Mouse (Mus musculus) CH12.LX (cell line): Measurements from ENCODE around the gene Ranbp10. TPM values are rescaled to one million over a fixed set of nuclear protein-coding genes. Genes with fewer than 3 reads are reported as not detected.

Experiments
- DNase-seq: peaks from one replicate; pipeline ENCODE4 v3.0.0-alpha.2; 2013; ENCODE audit errors: extremely low read depth
- H3K27ac ChIP-seq: 2 replicates; pipeline ENCODE4 v1.5.1; 2012; ENCODE audit warnings: low read depth, mild to moderate bottlenecking, control low read depth, moderate library complexity; ENCODE audit not compliant: insufficient read depth
- H3K27me3 ChIP-seq: replicated peaks from 2 replicates; pipeline ENCODE3; 2012; ENCODE audit warnings: inconsistent platforms
- H3K36me3 ChIP-seq, 2 experiments: replicated peaks in 1 of 2; 2 replicates each; pipeline versions ENCODE3 to v1.6.1; 2012; ENCODE audit warnings: inconsistent platforms in 1 of 2, low read length in 1 of 2, mild to moderate bottlenecking in 1 of 2, mixed read lengths in 1 of 2, moderate library complexity in 1 of 2; ENCODE audit not compliant: control insufficient read depth in 1 of 2, insufficient read depth in 1 of 2
- H3K4me1 ChIP-seq, 2 experiments: 2 replicates each; pipeline ENCODE4 v1.6.1; 2012; ENCODE audit warnings: inconsistent platforms in 1 of 2, moderate library complexity in 1 of 2; ENCODE audit not compliant: insufficient read depth in 2 of 2, control insufficient read depth in 1 of 2
- H3K4me2 ChIP-seq: 2 replicates; pipeline ENCODE4 v1.6.1; 2012; ENCODE audit warnings: low read depth, mild to moderate bottlenecking, control low read depth; ENCODE audit not compliant: poor library complexity, insufficient read depth, severe bottlenecking
- H3K4me3 ChIP-seq, 3 experiments: fragments of 150-350 bp in 1 of 3; sonication (generic) in 1 of 3; replicated peaks in 1 of 3; 2 replicates each; pipeline versions ENCODE3 to v1.5.1; 2011 to 2012; ENCODE audit warnings: low read depth in 2 of 3, low read length in 2 of 3, mild to moderate bottlenecking in 2 of 3, moderate library complexity in 2 of 3, control low read depth in 1 of 3, improper control_type of control experiment in 1 of 3, inconsistent platforms in 1 of 3, mixed read lengths in 1 of 3; ENCODE audit not compliant: poor library complexity in 1 of 3
- H3K79me2 ChIP-seq: replicated peaks from 2 replicates; pipeline ENCODE4 v1.6.1; 2012; ENCODE audit warnings: mild to moderate bottlenecking, moderate library complexity; ENCODE audit not compliant: control insufficient read depth, poor library complexity, insufficient read depth, severe bottlenecking; ENCODE audit errors: extremely low read depth
- H3K9ac ChIP-seq: 2 replicates; pipeline ENCODE4 v1.6.1; 2012; ENCODE audit warnings: low read depth, mild to moderate bottlenecking, control low read depth, moderate library complexity; ENCODE audit not compliant: insufficient read depth
- H3K9me3 ChIP-seq: replicated peaks from 2 replicates; pipeline ENCODE3; 2012; ENCODE audit warnings: low read length, inconsistent platforms, mixed read lengths
- BHLHE40 ChIP-seq: IDR thresholded peaks from 2 replicates; pipeline ENCODE4 v1.6.1; 2011; ENCODE audit warnings: mild to moderate bottlenecking, low read depth, low read length, improper control_type of control experiment
- ELF1 ChIP-seq: IDR thresholded peaks from 2 replicates; pipeline ENCODE4 v1.6.1; 2014; ENCODE audit warnings: low read depth, mild to moderate bottlenecking, inconsistent platforms, low read length, improper control_type of control experiment
- ETS1 ChIP-seq: conservative IDR thresholded peaks from 2 replicates; pipeline ENCODE4 v1.6.1; 2012; ENCODE audit warnings: low read depth, mild to moderate bottlenecking, inconsistent platforms, low read length, improper control_type of control experiment, moderate library complexity
- GABPA ChIP-seq: IDR thresholded peaks from 2 replicates; pipeline ENCODE4 v1.6.1; 2012; ENCODE audit warnings: low read depth, low read length, improper control_type of control experiment, inconsistent platforms; ENCODE audit not compliant: insufficient replicate concordance
- HCFC1 ChIP-seq: IDR thresholded peaks from 2 replicates; pipeline ENCODE4 v1.6.1; 2012; ENCODE audit warnings: low read depth, mild to moderate bottlenecking, inconsistent platforms, low read length, improper control_type of control experiment
- IRF4 ChIP-seq: IDR thresholded peaks from 2 replicates; pipeline ENCODE4 v1.6.1; 2014; ENCODE audit warnings: low read depth, mild to moderate bottlenecking, inconsistent platforms, low read length, improper control_type of control experiment
- KAT2A ChIP-seq: IDR thresholded peaks from 2 replicates; pipeline ENCODE4 v1.6.1; 2012; ENCODE audit warnings: low read length, improper control_type of control experiment, inconsistent platforms; ENCODE audit not compliant: insufficient replicate concordance
- MAZ ChIP-seq: IDR thresholded peaks from 2 replicates; pipeline ENCODE4 v1.6.1; 2012; ENCODE audit warnings: low read depth, mild to moderate bottlenecking, inconsistent platforms, low read length, improper control_type of control experiment, moderate library complexity
- MEF2A ChIP-seq: IDR thresholded peaks from 2 replicates; pipeline ENCODE4 v1.6.1; 2014; ENCODE audit warnings: low read depth, mild to moderate bottlenecking, inconsistent platforms, low read length, improper control_type of control experiment, borderline replicate concordance
- MXI1 ChIP-seq: IDR thresholded peaks from 2 replicates; pipeline ENCODE4 v1.6.1; 2011; ENCODE audit warnings: mild to moderate bottlenecking, low read depth, low read length, improper control_type of control experiment
- MYC ChIP-seq: IDR thresholded peaks from 2 replicates; pipeline ENCODE4 v1.6.1; 2011; ENCODE audit warnings: low read depth, mild to moderate bottlenecking, improper control_type of control experiment, low read length
- NELFE ChIP-seq: IDR thresholded peaks from 2 replicates; pipeline ENCODE4 v1.6.1; 2011; ENCODE audit warnings: low read depth, low read length, improper control_type of control experiment
- NRF1 ChIP-seq: IDR thresholded peaks from 2 replicates; pipeline ENCODE4 v1.6.1; 2014; ENCODE audit warnings: low read depth, mild to moderate bottlenecking, inconsistent platforms, low read length, improper control_type of control experiment, moderate library complexity
- POLR2A ChIP-seq: IDR thresholded peaks from 2 replicates; pipeline ENCODE4 v1.6.1; 2011; ENCODE audit warnings: low read depth, mild to moderate bottlenecking, improper control_type of control experiment, low read length
- POLR2AphosphoS2 ChIP-seq: IDR thresholded peaks from 2 replicates; pipeline ENCODE4 v1.6.1; 2011; ENCODE audit warnings: low read depth, low read length, improper control_type of control experiment
- RCOR1 ChIP-seq: conservative IDR thresholded peaks from 2 replicates; pipeline ENCODE4 v1.6.1; 2012; ENCODE audit warnings: low read depth, mild to moderate bottlenecking, inconsistent platforms, low read length, improper control_type of control experiment
- SIN3A ChIP-seq: IDR thresholded peaks from 2 replicates; pipeline ENCODE4 v1.6.1; 2012; ENCODE audit warnings: low read length, improper control_type of control experiment, inconsistent platforms
- TBP ChIP-seq: conservative IDR thresholded peaks from 2 replicates; pipeline ENCODE4 v1.6.1; 2011; ENCODE audit warnings: low read depth, low read length, improper control_type of control experiment
- TCF12 ChIP-seq: IDR thresholded peaks from 2 replicates; pipeline ENCODE4 v1.6.1; 2014; ENCODE audit warnings: low read depth, mild to moderate bottlenecking, inconsistent platforms, low read length, improper control_type of control experiment
- ZKSCAN1 ChIP-seq: IDR thresholded peaks from 2 replicates; pipeline ENCODE4 v1.6.1; 2012; ENCODE audit warnings: low read depth, inconsistent platforms, low read length, improper control_type of control experiment, borderline replicate concordance
- ZMIZ1 ChIP-seq: IDR thresholded peaks from 2 replicates; pipeline ENCODE4 v1.6.1; 2012; ENCODE audit warnings: low read depth, mild to moderate bottlenecking, inconsistent platforms, low read length, improper control_type of control experiment
- dilution Hi-C: fragments of 300-500 bp; cut with MboI; formaldehyde crosslinking; loops from 2 replicates; pipeline ENCODE4 v1.14.3; 2020; ENCODE audit warnings: low sequenced_read_pairs; ENCODE audit not compliant: extremely low pct_unique_long_range_greater_than_20kb, extremely low pct_ligation_motif_present
- in situ Hi-C: fragments of 300-500 bp; cut with MboI; formaldehyde crosslinking; loops from 3 replicates; pipeline ENCODE4 v1.14.3; 2019; ENCODE audit warnings: low sequenced_read_pairs, low pct_ligation_motif_present, low pct_unique_long_range_greater_than_20kb, mixed read lengths
- polyA plus RNA-seq: library from polyadenylated mRNA; unstranded; fragments of >175 nt; gene quantifications from 2 replicates; pipeline ENCODE4 v1.2.1, GENCODE M21; 2012; ENCODE audit warnings: low read depth; ENCODE audit not compliant: insufficient read length
- total RNA-seq, 2 experiments: library from RNA; depleted of rRNA; stranded (reverse); fragments of 300-350 nt in 1 of 2; fragments of >200 nt in 1 of 2; gene quantifications; 2 replicates each; pipeline ENCODE4 v1.2.3; 2012 to 2014

Ranbp10 gene
- total RNA-seq (2012; rRNA removed) (8.1 and 8.7 TPM in 2 replicates), total RNA-seq (2014; rRNA removed) (7.4 and 7.9 TPM in 2 replicates), polyA plus RNA-seq (12.8 and 15.8 TPM in 2 replicates)

DNA sequence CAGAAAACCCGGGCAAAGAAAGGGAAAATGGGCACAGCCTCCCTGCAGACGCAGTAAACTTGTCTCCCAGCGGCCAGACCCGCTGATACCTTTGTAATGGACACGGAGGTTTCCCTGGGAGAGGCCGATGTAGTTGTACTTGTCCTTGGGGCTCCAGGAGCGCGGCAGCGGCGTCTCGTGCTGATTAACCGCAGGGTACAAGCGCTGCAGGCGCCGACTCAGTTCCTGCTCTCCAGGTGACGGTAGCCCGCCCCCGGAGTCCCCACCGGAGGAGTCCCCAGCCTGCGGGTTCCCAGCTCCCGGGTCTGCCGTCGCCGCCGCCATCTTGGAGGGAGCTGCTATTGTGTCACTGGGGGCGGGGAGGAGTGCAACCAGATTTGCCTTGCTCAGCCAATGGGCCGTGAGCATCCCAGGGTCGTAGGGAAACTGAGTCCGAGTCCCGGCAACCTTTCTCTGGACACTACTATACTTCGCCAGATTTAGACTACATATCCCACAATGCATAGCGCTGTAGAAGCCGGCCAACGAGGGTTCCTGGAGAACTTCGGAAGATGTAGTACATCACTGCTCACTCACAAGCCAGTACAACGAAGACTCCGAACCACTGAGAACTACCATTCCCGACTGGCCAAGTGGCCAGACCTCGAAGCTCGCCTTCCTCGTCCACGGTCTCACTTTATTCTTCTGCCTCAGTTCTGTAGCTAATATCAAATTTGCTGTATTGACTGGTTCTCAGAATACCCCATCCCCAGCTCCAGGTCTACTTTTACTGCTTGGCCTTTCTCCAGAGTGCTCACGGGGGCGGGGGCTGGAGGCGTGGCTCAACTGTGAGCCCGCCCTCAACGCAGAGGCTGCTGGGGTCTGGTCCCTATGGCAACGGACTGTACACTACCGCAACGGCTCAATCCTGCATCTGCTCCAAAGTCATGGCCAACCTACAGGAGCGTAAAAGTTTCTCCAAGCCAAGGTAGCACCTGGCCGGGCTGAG is at the start of gene Ranbp10, which contains the start of gene Tsnaxip1:
TSS of gene Ranbp10 (minus strand) at position 490 of the 988 bp plus-strand sequence.
TSS of gene Tsnaxip1 (plus strand) at position 871 of the 988 bp plus-strand sequence.
- no peaks in the 10 kb centered on the region for H3K9me3 ChIP-seq
- peak within 1 kb of the TSS; percentile 94 for H3K9ac ChIP-seq
- H3K4me1 ChIP-seq = peaks cover 7 to 25% of the 10 kb centered on the region in 2 experiments; a peak in 3 of 4 replicates
- no peaks in the 10 kb centered on the region for H3K27me3 ChIP-seq
- peak; percentile 99 for DNase-seq
- TF ChIP-seq MAZ (0 out of 2 replicates have a peak, but pooled peaks have one; percentile 57), MEF2A (no peak; the same call in 1 of the 2 replicates), ZKSCAN1 (no peak), HCFC1 (peak; percentile 95), SIN3A (peak; percentile 98), TBP (peak; percentile 93), GABPA (peak; percentile 92; the same call in 1 of the 2 replicates), ELF1 (peak; percentile 76; the same call in 1 of the 2 replicates), TCF12 (peak; percentile 98), MXI1 (peak; percentile 99), ETS1 (no peak), POLR2AphosphoS2 (no peak), KAT2A (peak; percentile 100), NELFE (peak; percentile 81), IRF4 (peak; percentile 34; the same call in 1 of the 2 replicates), ZMIZ1 (peak; percentile 31; the same call in 1 of the 2 replicates), RCOR1 (no peak), NRF1 (peak; percentile 49), POLR2A (peak; percentile 81), BHLHE40 (peak; percentile 60), MYC (peak; percentile 63; the same call in 1 of the 2 replicates)
- in situ Hi-C loops (no loop called here), dilution Hi-C loops (no loop called here)
- peak within 1 kb of the TSS; percentile 92 to 96 (median 94) for H3K4me3 ChIP-seq
- peaks cover 5% of the 10 kb centered on the region for H3K79me2 ChIP-seq
- peak within 1 kb of the TSS; percentile 52 for H3K27ac ChIP-seq
- peaks cover 10 to 26% of the 10 kb centered on the region in 2 experiments for H3K36me3 ChIP-seq
- H3K4me2 ChIP-seq = peak within 1 kb of the TSS; percentile 89
